Mouse (Mus musculus) kidney, adult 2 months (tissue): Measurements from ENCODE around the gene Fam229a.
A peak's percentile ranks its signal among the peaks of the same experiment; 100 is the strongest.

ENCODE experiments used
- CTCF ChIP-seq: fragments of 200-500 bp; conservative IDR thresholded peaks from 2 replicates; pipeline ENCODE4 v1.5.1; 2011; ENCODE audit warnings: low read depth, mild to moderate bottlenecking, control low read depth, low read length, moderate library complexity, mixed read lengths; ENCODE audit not compliant: insufficient read depth, insufficient read length
- POLR2A ChIP-seq: fragments of 200-500 bp; IDR thresholded peaks from one replicate; pipeline ENCODE4 v1.6.1; 2011; ENCODE audit warnings: low read depth, low read length, control low read depth

DNA sequence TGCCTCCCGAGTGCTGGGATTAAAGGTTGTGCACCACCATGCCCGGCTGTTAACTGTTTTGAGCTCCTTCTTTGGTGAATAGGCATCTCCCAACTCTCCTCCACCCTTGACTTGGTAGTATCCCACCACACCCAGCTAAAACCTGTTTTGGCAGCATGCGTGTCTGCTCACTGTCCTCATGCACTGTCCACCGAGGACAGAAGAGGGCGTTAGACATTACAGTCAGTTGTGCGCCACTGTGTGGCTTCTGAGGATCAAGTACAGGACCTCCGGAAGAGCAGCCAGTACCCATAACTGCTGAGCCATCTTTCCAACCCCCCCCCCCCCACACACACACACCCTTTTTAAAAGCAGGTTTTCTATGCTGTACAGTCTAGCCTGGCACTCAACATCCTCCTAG is 3.7 kb downstream of the Fam229a start:
- TF ChIP-seq CTCF (peak; percentile 53), POLR2A (no peak)
